Mouse (Mus musculus): ENCODE results near the gene Chkb.

The Chkb gene

GRCm38 (mm10) chr15:89429352-89430221 is at the start of gene Chkb, which contains the start of the genes C730034F03Rik and Gm44502:
Chkb (minus strand) TSS chr15:89429908.
C730034F03Rik (plus strand) TSS chr15:89429589.
Gm44502 (minus strand) TSS chr15:89429696.
- DNase-seq (ENCODE audit: extremely low spot score, low spot score), result peak; percentile 91

GRCm38 (mm10) chr15:89478622-89479021 is 48.9 kb upstream of the Chkb start:
- DNase-seq (ENCODE audit: extremely low spot score, low spot score), result no peak

GRCm38 (mm10) chr15:89477806-89478205 is 48.1 kb upstream of the Chkb start:
- DNase-seq (ENCODE audit: extremely low spot score, low spot score), result no peak

- DNase-seq (ENCODE audit: extremely low spot score, low spot score), result no peak
Observed at GRCm38 (mm10) chr15:89477091-89477491, 47.4 kb upstream of the Chkb start, which contains the start of gene Arsa. Arsa (minus strand) TSS chr15:89477425.

- DNase-seq (ENCODE audit: extremely low spot score, low spot score), result no peak
Observed at GRCm38 (mm10) chr15:89476475-89476815, 46.7 kb upstream of the Chkb start.

- DNase-seq (ENCODE audit: extremely low spot score, low spot score), result peak; percentile 85
Observed at GRCm38 (mm10) chr15:89475611-89476474, 46.1 kb upstream of the Chkb start.

- DNase-seq (ENCODE audit: extremely low spot score, low spot score), result no peak
Observed at GRCm38 (mm10) chr15:89475293-89475600, 45.5 kb upstream of the Chkb start.

- no peak for DNase-seq (ENCODE audit: extremely low spot score, low spot score)
Observed at GRCm38 (mm10) chr15:89474596-89475292, 45.0 kb upstream of the Chkb start.

- DNase-seq (ENCODE audit: extremely low spot score, low spot score), result no peak
Observed at GRCm38 (mm10) chr15:89473921-89474320, 44.2 kb upstream of the Chkb start.

- DNase-seq (ENCODE audit: extremely low spot score, low spot score), result no peak
Observed at GRCm38 (mm10) chr15:89473370-89473769, 43.7 kb upstream of the Chkb start.

GRCm38 (mm10) chr15:89471476-89471875 is 41.8 kb upstream of the Chkb start:
- DNase-seq (ENCODE audit: extremely low spot score, low spot score), result no peak

- no peak for DNase-seq (ENCODE audit: extremely low spot score, low spot score)
Observed at GRCm38 (mm10) chr15:89468577-89468976, 38.9 kb upstream of the Chkb start.

- no peak for DNase-seq (ENCODE audit: extremely low spot score, low spot score)
Observed at GRCm38 (mm10) chr15:89465052-89465451, 35.3 kb upstream of the Chkb start.

GRCm38 (mm10) chr15:89463334-89464235 is 33.9 kb upstream of the Chkb start:
- DNase-seq (ENCODE audit: extremely low spot score, low spot score), result no peak

GRCm38 (mm10) chr15:89462176-89462575 is 32.5 kb upstream of the Chkb start:
- no peak for DNase-seq (ENCODE audit: extremely low spot score, low spot score)

- no peak for DNase-seq (ENCODE audit: extremely low spot score, low spot score)
Observed at GRCm38 (mm10) chr15:89461321-89461720, 31.6 kb upstream of the Chkb start.

- DNase-seq (ENCODE audit: extremely low spot score, low spot score), result no peak
Observed at GRCm38 (mm10) chr15:89460298-89460697, 30.6 kb upstream of the Chkb start.

GRCm38 (mm10) chr15:89459821-89460220 is 30.1 kb upstream of the Chkb start:
- no peak for DNase-seq (ENCODE audit: extremely low spot score, low spot score)

- DNase-seq (ENCODE audit: extremely low spot score, low spot score), result no peak
Observed at GRCm38 (mm10) chr15:89458942-89459341, 29.2 kb upstream of the Chkb start.

- no peak for DNase-seq (ENCODE audit: extremely low spot score, low spot score)
Observed at GRCm38 (mm10) chr15:89455642-89456041, 25.9 kb upstream of the Chkb start.

- no peak for DNase-seq (ENCODE audit: extremely low spot score, low spot score)
Observed at GRCm38 (mm10) chr15:89454857-89455256, 25.1 kb upstream of the Chkb start.
